Mouse (Mus musculus): ENCODE data around the gene Cyp1a2. TPM values are rescaled to one million over a fixed set of nuclear protein-coding genes. Genes with fewer than 3 reads are reported as not detected.
A peak's percentile ranks its signal among the peaks of the same experiment; 100 is the strongest.

The Cyp1a2 gene
- total RNA-seq, 2 experiments from 2014 or later: 0.16 TPM; not detected in 1

DNA sequence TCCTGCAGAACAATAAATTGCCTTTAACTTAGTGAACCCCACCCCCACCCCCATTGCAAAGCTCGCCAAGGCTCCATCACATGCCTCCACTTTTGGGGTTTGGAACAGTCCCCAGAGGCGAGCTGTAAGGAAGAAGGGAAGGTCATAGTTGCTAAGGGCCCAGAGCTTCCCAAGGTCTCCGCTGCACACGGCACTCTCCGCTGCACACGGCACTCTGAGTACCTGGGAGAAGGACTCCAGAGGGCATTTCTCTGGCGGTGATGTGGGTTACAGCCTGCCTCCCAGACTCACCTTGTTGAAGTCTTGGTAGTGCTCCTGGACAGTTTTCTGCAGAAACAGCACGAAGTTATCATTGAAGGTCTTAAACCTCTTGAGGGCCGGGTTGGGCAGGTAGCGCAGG is 2.1 kb downstream of the Cyp1a2 start:
- DNase-seq (ENCODE audit: low spot score in 2 of 2): no peak

DNA sequence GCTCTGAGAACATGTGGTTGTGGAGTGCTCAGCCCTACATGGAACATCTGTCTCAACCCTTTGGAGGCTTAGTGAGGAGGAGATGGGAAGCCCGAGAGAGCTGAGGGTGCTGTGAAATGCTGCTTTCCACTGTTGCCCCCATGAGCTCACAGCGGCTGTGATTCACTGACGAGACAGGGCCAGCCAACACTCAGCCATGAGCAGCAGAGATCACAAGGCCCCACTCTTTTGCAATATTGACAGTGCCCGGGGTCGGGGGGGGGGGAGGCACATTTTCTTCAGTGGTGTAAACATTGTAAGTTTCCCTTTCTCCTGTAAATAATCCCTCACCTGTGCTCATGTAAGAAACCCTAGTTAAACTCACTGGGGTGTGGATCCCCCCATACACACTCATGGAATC is 12.0 kb downstream of the Cyp1a2 start:
- DNase-seq (ENCODE audit: low spot score in 2 of 2): no peak

DNA sequence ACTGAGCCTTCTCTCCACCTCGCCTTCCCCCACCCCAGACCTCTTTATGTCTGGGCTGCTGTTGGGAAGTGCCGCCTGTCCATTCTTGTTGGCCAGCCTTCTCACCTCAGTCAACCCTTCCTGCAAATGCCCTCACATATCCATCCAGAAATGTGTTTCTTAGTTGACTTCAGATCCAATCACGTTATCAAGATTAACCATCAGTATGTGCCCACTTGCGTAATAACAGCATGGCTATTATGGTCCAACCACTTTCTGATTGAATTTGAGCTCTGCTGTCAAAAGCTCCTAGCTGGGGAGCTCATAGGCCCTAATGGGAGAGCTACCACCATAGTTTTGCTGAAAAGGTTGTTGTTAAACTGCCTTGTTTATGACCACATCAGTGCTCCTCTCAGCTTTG is 12.5 kb downstream of the Cyp1a2 start:
- no peak for DNase-seq (ENCODE audit: low spot score in 2 of 2)

DNA sequence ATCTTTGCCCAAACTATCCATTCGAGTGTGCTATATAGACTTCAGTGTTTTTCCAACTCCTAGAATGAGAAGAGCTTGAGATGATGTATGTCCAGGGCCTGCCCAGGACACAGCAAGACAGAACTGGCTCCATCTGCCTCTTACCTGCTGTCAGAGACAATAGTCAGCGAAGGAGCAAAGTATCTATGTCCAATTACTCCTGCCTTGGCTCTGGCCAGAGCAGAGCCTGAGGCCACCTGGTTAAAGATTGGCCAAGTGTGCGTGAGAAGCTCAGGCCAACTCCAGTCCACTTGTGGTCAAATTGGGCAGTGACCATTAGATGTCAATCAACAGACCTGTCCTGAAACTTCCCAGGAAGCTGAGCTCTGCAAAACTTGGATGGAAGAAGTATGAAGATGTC is 13.9 kb downstream of the Cyp1a2 start:
- DNase-seq (ENCODE audit: low spot score in 2 of 2): no peak

DNA sequence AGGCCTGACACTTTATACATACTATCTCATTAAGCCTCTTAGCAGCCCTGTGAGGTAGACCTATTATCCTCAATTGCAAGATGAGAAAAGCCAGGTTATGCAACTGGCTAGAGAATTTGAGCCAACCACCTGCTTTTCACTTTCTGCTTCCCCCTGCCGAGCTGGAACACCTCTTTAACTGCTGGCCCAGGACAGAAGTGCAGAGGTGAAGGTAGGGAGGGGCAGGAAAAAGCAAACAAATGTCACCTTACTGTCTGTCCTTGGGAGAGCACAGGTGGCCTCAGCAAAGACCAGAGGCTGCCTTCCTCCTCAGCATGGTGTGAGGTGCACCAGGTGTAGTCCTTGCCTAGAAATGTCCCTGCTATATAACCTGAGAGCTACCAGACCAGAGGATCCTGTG is 15.2 kb downstream of the Cyp1a2 start:
- no peak for DNase-seq (ENCODE audit: low spot score in 2 of 2)

DNA sequence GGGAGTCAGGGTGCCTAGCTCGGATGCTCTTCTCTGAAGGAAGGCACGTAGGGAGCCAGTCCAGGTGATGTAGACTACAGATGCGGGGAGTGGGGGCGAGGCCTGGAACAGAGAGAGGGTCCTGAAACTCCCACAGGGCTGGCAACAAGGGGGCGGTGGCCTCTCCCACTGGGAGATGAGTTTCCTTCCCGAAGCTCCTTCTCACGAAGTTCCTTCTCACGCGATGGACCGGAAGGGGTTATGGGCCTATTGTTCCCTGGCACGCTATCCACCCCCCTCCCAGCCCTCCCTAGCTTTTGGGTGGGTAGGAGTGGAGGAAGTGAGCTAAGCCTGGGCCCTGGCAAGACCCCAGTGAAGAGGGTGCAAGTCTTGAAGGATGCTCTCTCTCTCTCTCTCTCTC is 15.7 kb downstream of the Cyp1a2 start:
- no peak for DNase-seq (ENCODE audit: low spot score in 2 of 2)

DNA sequence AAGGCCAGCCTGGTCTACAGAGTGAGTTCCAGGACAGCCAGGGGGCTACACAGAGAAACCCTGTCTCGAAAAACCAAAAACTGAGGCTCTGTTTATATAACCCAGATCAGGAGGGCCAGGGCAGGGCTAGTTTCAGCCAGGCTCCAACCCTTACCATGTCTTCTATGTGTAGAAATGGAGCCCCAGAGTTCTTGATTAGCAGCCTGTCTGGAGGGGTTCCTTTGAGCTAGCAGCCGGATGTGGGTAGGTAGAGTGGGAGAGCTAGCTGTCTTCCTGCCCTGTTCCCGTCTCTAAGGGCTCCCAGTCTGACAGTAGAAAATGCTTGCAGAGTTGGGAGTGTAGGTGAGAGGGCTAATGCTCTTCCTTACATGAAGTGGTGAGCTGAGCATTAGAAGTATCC is 16.4 kb downstream of the Cyp1a2 start:
- no peak for DNase-seq (ENCODE audit: low spot score in 2 of 2)

DNA sequence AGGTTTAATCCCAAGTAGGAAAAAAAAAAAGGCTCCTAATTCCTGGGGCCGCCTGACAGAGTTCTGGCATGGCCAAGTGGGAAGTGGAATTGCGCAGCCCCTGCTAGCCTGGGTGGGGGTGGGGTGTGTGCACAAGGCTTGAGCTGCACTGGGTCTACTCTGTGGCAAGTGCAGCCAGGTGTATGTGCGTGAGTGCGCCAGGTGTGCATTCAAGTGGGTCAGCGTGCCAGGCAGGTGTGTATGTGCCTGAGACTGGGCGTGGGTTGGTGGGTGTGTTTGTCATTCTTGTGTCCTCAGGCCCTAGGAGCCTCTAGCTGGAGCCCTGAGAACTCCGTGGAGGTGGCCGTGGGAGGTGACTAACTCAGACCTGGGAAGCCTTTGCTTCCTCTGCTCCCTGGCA is 17.0 kb downstream of the Cyp1a2 start:
- no peak for DNase-seq (ENCODE audit: low spot score in 2 of 2)

DNA sequence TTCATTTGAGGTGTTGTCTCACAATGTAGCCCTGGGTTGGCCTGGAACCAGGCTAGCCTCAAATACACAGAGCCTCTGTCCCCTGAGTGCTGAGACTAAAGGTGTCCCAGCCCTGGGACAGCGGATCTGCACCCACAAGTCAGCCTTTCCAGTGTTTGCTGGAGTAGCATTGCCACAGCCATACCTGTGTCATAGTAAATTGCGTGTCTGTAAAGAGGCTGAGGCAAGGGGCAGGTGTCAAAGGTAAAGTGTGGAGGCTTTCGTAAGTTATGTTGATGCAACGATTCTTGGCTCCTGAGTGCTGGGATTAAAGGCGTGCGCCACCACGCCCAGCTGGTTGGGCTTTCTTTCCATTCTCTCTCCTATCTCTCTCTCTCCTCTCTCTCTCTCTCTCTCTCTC is 18.9 kb downstream of the Cyp1a2 start:
- DNase-seq (ENCODE audit: low spot score in 2 of 2): no peak

DNA sequence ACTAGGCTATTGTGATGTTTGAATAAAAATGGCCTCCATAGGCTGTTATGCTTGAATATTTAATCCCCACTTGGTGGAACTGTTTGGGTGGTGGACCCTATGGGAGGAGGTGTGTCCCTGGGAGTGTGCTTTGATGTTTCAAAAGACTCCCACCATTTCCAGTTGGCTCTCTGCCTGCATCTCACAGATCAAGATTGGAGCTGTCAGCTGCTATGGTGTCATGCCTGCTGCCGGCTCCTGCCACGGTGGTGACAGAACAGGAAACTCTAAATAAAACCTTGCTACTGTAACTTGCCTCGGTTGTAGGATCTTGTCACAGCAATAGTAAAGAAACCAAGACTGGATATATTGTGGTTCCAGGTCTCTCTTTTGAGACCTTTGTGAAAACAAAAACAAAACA is 22.0 kb downstream of the Cyp1a2 start:
- DNase-seq (ENCODE audit: low spot score in 2 of 2): no peak

DNA sequence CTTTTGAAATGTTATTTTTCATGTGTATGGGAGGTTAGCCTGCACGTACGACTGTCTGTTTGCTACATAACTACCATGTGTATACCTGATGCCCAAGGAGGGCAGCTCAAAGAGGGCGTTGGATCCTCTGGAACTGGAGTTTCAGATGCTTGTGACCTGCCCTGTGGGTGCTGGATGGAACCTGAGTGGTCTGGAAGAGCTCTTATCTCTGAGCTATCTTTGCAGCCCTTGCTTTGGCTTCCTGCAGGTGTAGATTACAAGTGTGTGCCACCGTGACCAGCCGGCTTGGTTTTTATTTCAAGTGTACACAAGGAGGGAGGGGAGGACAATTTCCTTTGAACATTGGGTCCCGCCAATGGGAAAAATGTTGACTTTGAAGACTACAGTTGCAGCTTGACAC is 23.0 kb downstream of the Cyp1a2 start:
- DNase-seq (ENCODE audit: low spot score in 2 of 2): no peak

DNA sequence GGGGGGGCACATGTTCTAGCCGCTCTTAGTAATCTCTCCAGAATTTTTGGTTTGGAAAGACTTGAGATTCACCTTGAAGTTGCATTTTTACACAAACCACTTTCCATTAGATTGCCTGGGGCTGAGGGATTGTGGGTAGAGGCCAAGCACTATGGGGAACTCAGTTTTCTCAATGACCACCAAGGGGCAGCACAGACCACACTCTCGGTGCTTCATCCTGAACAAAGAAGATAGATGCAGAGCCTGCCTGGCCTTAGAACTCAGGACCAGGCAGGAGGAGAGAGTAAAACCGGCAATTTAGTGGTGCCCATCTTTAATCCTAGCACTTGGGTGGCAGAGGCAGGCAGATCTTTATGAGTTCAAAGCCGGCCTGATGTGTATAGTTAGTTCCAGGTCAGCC is 23.7 kb downstream of the Cyp1a2 start:
- peak in 1 of 2 experiments; percentile 61 for DNase-seq (ENCODE audit: low spot score in 2 of 2)

DNA sequence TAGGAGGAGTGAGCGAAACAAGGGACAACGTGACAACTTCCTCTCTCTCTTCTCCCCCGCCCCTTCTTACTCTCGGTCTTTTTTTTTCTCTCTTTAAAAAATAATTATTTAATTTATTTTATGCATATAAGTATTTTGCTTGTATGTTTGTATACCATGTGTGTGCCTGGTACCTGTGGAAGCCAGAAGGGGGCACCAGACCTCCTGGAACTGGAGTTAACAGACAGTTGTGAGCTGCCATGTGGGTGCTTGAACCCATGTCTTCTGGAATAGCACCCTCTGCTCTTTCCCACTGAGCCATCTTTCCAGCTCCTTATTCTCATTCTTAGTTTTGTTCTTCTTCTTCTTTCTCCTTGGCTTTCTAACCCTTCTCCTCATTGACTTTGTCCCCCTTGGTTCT is 24.5 kb downstream of the Cyp1a2 start:
- DNase-seq (ENCODE audit: low spot score in 2 of 2): no peak

DNA sequence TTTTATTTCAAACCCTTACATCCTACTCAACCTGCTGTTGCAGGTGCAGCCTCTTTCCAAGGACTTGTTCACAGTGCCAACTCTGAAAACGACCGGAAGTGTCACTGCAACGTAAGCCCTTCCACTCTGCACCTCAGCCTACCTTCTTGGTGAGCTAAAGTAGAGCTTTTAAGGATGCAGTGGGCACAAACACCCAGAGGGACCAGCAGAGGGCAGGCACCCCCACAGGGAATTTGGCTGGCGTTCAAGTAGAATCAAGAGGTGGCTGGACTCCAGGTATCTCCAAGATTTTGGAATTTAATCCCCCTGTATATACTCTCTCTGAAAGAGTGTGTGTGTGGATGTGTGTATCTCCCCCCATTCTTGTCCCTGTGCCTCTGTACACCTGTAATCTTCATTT is 25.7 kb downstream of the Cyp1a2 start:
- no peak for DNase-seq (ENCODE audit: low spot score in 2 of 2)

DNA sequence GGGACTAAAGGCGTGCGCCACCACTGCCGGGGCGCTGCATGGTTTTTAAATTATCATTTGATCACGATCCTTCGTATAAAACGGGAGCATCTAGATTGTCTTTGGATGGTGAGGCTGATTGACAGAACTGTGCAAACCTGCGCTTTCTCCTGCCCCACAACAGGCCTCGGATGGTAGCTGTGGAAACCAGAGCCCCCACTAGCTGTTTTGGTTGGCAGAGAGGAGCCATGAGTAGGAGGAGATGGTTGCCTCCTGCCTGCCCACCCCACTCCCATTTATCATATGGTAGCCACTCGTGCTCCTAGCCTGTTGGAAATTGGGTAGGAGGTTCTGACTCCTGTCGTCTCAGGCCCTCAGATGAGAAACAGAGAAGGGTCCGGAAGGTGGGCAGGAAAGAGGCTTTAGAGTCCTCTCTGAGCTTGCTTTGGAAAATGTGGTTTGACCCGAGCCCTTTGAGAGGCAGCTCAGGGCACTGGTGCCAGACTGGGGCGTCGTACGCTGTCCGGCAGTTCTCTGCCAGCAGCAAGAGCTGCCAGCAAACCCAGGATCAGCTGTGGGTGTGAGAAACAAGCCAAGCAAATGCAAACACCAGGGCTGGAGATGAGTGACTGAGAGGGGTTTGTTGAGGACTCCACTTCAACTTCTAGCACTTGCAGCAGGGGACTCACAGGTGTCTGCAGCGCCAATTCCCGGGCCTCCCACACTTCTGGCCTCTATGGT is 26.7 kb downstream of the Cyp1a2 start:
- no peak for DNase-seq (ENCODE audit: low spot score in 2 of 2)

DNA sequence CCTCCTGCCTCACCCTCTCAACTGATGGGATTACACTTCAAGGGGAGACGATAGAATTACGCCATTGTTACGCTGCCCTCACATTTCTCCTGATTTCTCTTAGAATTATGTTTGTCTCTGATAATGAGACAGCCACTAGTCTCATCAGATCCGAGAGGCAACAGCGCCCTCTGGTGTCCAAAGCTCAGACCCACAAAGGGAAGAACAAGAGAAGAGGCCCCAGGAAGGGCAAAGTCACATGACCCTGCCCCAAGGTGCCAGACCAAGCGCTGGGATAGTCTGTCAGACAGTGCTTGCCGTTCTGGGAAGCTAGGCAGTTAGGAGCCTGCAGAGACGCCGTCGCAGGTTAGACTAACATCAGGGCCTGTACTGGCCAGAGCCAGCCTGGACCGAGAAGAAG is 27.8 kb downstream of the Cyp1a2 start:
- peak; percentile 91 to 94 for DNase-seq (ENCODE audit: low spot score in 2 of 2)

DNA sequence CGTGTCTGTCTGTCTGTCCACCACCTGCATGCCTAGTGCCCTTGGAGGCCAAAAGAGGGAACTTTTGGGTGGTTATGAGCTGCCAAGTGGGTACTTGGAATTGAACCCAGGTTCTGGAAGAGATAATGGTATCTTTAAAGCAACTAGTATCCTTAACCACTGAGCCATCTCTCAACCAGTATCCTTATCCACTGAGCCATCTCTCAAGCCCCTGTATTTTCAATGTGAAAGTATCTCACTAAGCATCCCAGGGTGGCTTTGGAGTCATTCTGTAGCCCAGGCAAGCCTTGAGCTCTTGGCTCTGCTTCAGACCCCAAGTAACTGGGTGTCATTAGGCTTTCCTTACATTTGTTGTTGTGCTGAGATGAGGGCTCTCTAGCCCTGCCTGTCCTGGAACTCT is 28.5 kb downstream of the Cyp1a2 start:
- no peak for DNase-seq (ENCODE audit: low spot score in 2 of 2)

DNA sequence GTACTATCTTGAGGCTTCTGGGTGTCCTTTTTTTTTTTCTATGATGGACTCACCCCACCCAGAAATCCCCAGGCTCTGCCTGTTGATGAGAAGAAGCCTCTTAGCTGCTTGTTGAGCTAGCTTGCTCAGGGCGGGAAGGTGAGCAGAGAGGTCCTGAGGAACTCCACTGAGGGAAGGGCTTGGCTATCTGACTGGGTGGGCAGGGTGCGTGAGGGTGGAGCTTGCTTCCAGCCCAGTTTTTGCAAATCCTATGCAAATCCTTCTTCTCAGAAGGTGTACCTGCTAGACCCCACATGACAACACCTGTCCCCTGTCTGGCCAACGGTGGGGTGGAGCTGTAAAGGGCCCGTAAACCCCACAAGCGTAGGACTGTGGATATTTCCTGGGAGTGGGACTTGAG is 30.2 kb downstream of the Cyp1a2 start, which contains the start of gene Csk:
Gene Csk (minus strand): TSS at position 349 of the 400 bp plus-strand sequence.
- no peak for DNase-seq (ENCODE audit: low spot score in 2 of 2)

DNA sequence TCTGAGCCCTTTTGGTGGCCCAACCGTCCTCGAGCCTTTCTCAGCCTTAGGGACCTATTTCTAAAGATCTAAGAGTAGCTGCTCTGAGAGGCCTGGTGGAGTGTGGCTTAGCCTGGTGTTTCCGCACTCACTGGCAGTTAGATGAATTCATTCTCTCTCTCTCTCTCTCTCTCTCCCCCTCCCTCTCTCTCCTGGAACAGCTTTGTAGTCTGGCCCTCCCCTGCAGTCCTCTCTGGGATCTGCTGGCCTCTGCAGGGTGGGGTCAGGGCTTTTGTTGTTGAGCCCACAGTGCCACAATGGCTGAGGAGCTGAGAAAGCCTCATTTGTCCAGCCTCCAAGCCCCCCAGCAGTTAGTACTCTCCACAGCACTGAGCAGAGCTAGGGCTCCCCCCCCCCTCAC is 30.6 kb downstream of the Cyp1a2 start:
- DNase-seq (ENCODE audit: low spot score in 2 of 2): no peak

DNA sequence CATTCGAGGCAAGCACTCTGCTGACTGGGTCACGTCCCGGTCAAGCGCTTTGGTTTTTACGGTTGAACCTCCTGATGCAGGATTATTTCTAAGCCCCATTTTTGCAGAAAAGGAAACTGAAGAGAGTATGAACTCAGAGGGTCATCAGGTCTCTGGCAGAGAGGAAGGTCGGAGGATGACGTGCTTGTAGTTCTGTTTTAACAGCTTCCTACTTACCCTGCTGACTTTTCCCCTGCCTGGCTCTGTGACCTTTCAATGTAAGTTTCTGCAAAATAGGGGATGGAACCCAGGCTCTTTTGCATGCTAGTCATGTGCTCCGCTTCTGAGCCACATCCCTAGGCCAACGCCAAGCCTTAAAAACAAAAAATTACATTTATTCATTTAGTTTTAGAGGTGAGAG is 31.2 kb downstream of the Cyp1a2 start:
- DNase-seq (ENCODE audit: low spot score in 2 of 2): no peak

DNA sequence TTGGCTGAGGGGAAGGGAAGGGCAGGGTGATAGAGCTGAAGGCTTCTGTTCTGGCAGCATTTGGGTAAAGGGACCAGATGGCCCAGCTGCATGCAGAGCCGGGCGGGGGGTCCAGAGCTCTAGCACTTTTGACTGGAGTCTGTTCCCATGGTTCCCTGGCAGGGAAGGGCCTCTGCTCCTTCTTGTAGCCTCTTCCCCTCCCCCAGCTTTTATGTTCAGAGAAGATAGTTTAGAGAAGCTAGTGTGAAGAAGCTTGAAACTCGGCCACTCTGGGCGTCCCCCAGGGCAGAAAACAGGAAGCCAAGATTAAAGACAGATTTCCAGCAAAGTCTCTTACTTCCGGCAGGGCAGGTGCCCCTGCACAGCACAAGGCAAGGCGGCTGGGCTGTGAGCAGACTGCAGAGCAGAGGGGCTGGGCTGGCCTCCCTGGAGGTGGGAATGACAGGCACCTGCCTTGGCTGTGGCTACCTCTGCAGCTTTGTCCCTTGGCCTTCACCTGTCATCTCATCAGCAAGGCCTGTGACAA is 32.7 kb downstream of the Cyp1a2 start:
- no peak for DNase-seq (ENCODE audit: low spot score in 2 of 2)

DNA sequence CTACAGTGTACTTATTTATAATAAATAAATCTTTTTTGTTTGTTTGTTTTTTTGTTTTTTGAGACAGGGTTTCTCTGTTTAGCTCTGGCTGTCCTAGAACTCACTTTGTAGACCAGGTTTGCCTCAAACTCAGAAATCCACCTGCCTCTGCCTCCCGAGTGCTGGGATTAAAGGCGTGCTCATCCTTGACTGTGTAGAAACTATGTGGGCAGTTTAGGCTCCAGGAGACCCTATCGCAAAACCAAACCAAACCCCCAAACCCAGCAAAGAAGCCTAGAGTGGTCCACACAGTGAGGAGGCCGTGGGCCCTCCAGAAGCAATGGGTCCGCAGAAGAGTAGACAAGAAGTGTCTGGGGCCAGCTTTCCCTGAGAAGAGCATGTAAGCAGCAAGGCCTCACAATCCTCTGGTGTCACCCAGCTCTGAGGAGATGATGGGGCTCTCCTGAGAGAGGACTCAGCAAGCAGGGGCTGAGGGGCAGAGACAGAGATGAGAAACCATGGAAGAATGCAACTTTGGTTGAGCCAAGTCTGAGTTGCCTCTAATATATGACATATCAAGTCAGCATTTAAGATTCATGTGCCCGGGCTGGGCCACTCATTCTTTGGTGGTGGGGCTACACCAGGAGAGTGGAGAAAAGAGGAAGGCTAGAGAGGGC is 33.2 kb downstream of the Cyp1a2 start:
- DNase-seq (ENCODE audit: low spot score in 2 of 2): no peak

Data from gastrocnemius, postnatal 4 days (tissue).